Mouse (Mus musculus) lung, adult 2 months (tissue): Measurements from ENCODE around the gene Clybl.

Experiments
- CTCF ChIP-seq: fragments of 200-500 bp; IDR thresholded peaks from 2 replicates; pipeline ENCODE4 v1.5.1; 2011; ENCODE audit warnings: mild to moderate bottlenecking, low read length, control low read depth; ENCODE audit not compliant: insufficient read depth
- POLR2A ChIP-seq: fragments of 200-500 bp; IDR thresholded peaks from 2 replicates; pipeline ENCODE4 v1.6.1; 2011; ENCODE audit warnings: low read depth, mild to moderate bottlenecking, control low read depth, low read length, borderline replicate concordance; ENCODE audit errors: extremely low read depth

DNA sequence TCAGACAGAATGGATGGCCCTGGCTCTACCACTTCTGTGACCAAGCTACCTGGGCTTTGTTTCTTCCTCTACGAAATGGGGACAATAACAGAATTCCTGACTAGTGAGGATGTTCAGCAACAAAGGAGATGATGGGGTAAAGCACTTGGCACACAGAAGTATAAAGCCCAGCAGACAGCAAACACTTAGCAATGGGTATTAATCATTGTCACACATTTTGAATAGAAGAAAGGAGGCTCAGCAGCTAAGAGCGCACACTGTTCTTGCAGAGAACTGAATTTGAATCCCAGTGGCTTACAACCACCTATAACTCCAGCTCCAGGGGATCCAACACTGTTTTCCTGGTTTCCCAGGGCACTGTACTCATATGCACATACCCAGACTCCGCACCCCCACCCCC, 246.2 kb downstream of the Clybl start:
- no peak for TF ChIP-seq CTCF
- TF ChIP-seq POLR2A: no peak
